Mouse (Mus musculus) stomach, embryonic 15.5 days (tissue): ENCODE results near the gene Smg5. TPM values are rescaled to one million over a fixed set of nuclear protein-coding genes. Genes with fewer than 3 reads are reported as not detected.
"Not testable (repeated sequence)": the region's sequence is repeated elsewhere in the genome, so short reads cannot be mapped to it uniquely, and the experiment has no call there.

Experiments used
- ATAC-seq: fragments of 200-750 bp; cut with Nextera tagmentation; 2 replicates; pipeline ENCODE4 v1.8.0; 2017; ENCODE audit warnings: low read depth, moderate number of reproducible peaks, moderate TSS enrichment; ENCODE audit not compliant: insufficient read depth, low FRiP score
- H3K27ac ChIP-seq: fragments of 300-500 bp; sonication (generic); 2 replicates; pipeline ENCODE4 v1.5.1; 2015; ENCODE audit warnings: mild to moderate bottlenecking, inconsistent platforms
- H3K27me3 ChIP-seq: fragments of 300-500 bp; sonication (generic); replicated peaks from 2 replicates; pipeline ENCODE4 v1.6.1; 2015; ENCODE audit warnings: inconsistent platforms
- H3K36me3 ChIP-seq: fragments of 300-500 bp; sonication (generic); 2 replicates; pipeline ENCODE4 v1.6.1; 2015; ENCODE audit warnings: inconsistent platforms
- H3K4me1 ChIP-seq: fragments of 300-500 bp; sonication (generic); 2 replicates; pipeline ENCODE4 v1.6.1; 2015; ENCODE audit warnings: inconsistent platforms
- H3K4me2 ChIP-seq: fragments of 300-500 bp; sonication (generic); 2 replicates; pipeline ENCODE4 v1.6.1; 2015; ENCODE audit warnings: mild to moderate bottlenecking, inconsistent platforms
- H3K4me3 ChIP-seq: fragments of 300-500 bp; sonication (generic); replicated peaks from 2 replicates; pipeline ENCODE4 v1.5.1; 2015; ENCODE audit warnings: inconsistent platforms
- H3K9ac ChIP-seq: fragments of 300-500 bp; sonication (generic); 2 replicates; pipeline ENCODE4 v1.6.1; 2015; ENCODE audit warnings: inconsistent platforms
- H3K9me3 ChIP-seq: fragments of 300-500 bp; sonication (generic); 2 replicates; pipeline ENCODE4 v1.6.1; 2016; ENCODE audit warnings: inconsistent platforms
- WGBS: fragments of 180-500 bp; shearing (Covaris S2); methylation state at CpG from one replicate; pipeline ENCODE4 v1.1.7; 2015; 5-methylcytosine and 5-hydroxymethylcytosine counted together
- polyA plus RNA-seq: library from polyadenylated mRNA; unstranded; fragments of >200 nt; fragmentation: Nextera tagmentation; extraction: Ambion mirVana; gene quantifications from 2 replicates; pipeline ENCODE4 v1.2.1, GENCODE M21; 2015

Gene Smg5
- 48.5 and 51.1 TPM in 2 replicates for polyA plus RNA-seq

DNA sequence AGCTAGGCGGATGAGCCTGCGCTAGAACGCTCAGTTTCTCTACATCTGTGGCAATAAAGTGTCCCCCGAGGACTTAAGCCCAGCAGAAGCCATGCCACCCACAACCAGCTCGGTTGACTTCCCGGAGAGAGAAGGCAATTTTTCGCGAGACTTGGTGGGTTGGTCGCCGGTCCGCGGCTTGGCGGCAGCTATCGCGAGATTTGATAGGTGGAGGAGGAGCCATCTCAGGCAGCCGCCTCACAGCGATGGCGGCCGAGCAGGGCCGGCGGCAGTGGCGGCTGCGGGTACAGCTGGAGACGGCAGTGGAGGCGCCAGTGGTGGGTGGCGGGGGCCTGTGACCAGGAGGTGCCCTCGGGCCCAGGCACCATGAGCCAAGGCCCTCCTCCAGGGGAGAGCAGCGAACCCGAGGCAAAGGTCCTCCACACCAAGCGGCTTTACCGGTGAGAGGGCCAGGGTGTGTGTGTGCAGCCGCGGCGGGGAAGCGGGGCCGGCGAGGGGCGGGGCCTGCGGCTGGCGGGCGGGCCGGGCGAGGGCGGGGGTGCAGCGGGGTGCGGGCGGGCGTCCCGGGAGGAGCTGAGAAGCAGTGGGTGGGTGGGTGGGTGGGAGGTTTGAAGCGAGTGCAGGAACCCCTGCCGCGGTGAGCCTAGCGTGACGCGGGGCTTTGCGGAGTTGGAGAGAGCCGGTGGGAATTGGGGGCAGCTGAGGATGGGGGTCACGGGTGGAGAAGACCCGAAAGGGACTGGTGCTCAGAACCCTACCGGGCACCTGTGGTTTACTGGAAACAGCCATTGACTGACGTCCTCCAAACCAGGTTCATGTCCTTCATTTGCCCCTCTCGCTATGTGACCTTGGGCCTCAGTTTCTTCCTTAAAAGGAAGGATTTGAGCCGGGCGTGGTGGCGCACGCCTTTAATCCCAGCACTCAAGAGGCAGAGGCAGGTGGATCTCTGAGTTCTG lies at the start of gene Smg5, which contains the start of gene Tmem79:
TSS of gene Smg5 (plus strand) at position 203 of the 956 bp plus-strand sequence.
TSS of gene Tmem79 (minus strand) at position 91 of the 956 bp plus-strand sequence.
- Histone ChIP-seq H3K27ac (peak within 1 kb of the TSS; percentile 98), H3K4me3 (peak within 1 kb of the TSS; percentile 77), H3K9me3 (no peaks in the 10 kb centered on the region), H3K4me1 (peaks cover 11% of the 10 kb centered on the region), H3K27me3 (no peaks in the 10 kb centered on the region), H3K9ac (peak within 1 kb of the TSS; percentile 84), H3K36me3 (no peaks in the 10 kb centered on the region), H3K4me2 (peak within 1 kb of the TSS; percentile 72)
- ATAC-seq, result peak; percentile 90
- 1% methylated on average over 50 of the region's 66 CpGs for WGBS

DNA sequence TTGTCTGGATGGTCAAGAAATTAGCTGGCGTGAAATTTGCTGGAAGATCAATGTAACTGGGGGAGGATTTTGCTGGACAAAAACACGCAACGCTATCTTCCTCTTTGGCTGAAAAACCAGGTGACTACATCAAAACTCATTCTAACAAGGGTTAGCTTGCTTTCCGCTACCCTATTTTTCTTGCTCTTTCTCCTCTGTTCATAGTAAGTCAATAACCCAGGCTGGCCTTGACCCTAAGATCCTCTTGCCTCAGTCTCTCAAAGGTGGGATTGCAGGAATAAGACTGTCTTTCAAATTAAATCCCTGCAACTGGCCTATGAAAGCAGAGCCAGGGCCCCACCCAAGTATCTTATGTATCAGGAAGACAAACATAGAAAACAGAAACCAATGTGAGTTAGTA lies 49.0 kb upstream of the Smg5 start, which contains the start of gene Gm38392:
TSS of gene Gm38392 (minus strand) at position 101 of the 400 bp plus-strand sequence.
- Histone ChIP-seq H3K36me3 (no peaks in the 10 kb centered on the region), H3K27me3 (no peaks in the 10 kb centered on the region), H3K4me2 (no peak within 1 kb of the TSS), H3K4me3 (no peak within 1 kb of the TSS), H3K27ac (no peak within 1 kb of the TSS), H3K9ac (no peak within 1 kb of the TSS), H3K9me3 (no peaks in the 10 kb centered on the region), H3K4me1 (no peaks in the 10 kb centered on the region)
- 90% methylated on average over 4 of the region's 4 CpGs for WGBS
- no peak for ATAC-seq

DNA sequence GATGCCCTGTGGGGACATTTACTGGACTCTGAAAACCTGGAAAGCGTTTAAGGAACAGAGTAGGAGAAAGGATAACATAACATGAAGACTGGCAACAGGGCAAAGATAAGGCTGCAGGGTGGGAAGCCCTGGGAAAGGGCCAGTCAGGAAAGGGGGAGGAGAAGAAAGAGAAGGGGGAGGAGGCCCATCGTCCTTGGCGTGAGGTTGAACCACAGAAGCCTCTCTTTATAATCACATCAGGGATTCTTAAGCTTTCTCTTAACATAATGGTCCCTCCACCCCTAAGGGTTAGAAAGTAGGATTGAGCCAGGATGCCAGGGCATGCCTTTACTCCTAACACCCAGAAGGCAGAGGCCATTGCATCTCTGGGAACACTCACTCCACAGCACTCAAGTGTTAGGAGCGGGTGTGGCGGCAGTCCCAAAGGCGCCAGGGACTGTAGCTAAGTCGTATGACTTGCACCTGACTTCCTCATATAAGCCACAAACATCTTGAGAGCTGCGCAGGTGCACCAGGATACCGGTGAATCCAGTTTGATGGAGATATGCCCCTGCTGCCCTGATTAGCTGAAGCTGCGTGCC lies 47.8 kb upstream of the Smg5 start:
- 74% methylated on average over 10 of the region's 10 CpGs for WGBS
- not testable (repeated sequence) for ATAC-seq, H3K4me1 ChIP-seq, H3K4me2 ChIP-seq, H3K36me3 ChIP-seq, H3K9me3 ChIP-seq, H3K9ac ChIP-seq, H3K4me3 ChIP-seq, H3K27ac ChIP-seq, H3K27me3 ChIP-seq

DNA sequence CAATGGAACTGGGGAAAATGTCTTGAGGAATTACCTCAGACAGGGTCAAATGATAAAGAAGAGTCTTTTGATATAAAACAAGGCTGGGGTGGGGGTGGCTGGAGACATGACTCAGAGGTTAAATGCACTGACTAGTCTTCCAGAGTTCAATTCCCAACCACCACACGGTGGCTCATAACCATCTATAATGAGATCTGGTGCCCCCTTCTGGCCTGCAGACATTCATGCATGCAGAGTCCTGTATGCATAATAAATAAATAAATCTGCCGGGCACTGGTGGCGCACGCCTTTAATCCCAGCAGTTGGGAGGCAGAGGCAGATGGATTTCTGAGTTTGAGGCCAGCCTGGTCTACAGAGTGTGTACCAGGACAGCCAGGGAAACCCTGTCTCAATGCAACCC lies 44.1 kb upstream of the Smg5 start:
- no peak for ATAC-seq

DNA sequence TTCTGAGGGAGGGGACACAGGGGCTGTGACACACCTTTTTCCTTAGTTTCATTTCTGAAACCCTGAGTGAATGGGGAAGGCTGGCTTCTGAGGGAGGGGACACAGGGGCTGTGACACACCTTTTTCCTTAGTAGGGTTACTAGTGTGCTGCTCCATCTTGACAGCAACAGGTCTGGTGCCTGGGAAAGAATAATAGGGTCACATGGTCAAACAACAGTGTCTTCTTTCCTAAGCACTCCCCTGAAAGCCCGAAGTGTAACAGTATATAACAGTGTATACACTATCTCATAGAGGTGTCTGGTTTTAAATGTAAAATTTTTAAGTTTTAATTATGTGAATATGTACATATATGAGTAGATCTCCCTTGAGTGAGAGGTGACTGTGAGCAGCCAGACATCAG lies 40.8 kb upstream of the Smg5 start:
- WGBS, result 46% methylated on average over 1 of the region's 1 CpGs

More for the DNA sequence above, 44.1 kb upstream of the Smg5 start:
- Histone ChIP-seq H3K27me3 (no peaks in the 10 kb centered on the region), H3K36me3 (no peaks in the 10 kb centered on the region), H3K9me3 (no peaks in the 10 kb centered on the region), H3K4me2 (no peak overlapping the region), H3K4me1 (no peaks in the 10 kb centered on the region), H3K9ac (no peak overlapping the region), H3K27ac (no peak overlapping the region), H3K4me3 (no peak overlapping the region)
- 67% methylated on average over 4 of the region's 4 CpGs for whole genome bisulfite sequencing

DNA sequence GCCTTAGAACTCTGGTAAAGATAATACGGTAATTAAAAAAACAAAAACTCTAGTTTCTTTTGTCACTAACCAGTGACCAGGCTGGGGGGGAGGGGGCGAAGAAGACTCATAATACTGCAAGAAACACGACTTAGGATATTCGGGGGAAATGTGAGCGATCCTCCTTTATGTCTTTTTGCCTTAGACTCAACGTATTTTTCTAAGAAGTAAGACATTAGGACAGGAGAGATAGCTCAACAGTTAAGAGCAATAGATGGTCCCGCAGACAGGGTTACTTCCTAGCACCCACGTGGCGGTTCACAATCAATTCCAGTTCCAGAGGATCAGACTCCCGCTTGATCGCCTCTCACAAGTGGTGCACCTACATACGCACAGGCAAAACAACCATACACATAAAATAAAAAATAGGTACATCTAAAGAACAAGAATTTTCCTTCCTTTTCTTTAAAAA lies 39.9 kb upstream of the Smg5 start:
- Histone ChIP-seq H3K4me2 (peak overlapping the region; percentile 64), H3K27ac (peak overlapping the region; percentile 94), H3K36me3 (peaks cover 13% of the 10 kb centered on the region), H3K27me3 (no peaks in the 10 kb centered on the region), H3K9ac (peak overlapping the region; percentile 40), H3K4me3 (peak overlapping the region; percentile 83), H3K4me1 (peaks cover 9% of the 10 kb centered on the region), H3K9me3 (no peaks in the 10 kb centered on the region)
- ATAC-seq, result no peak
- 2% methylated on average over 12 of the region's 12 CpGs for WGBS

More for the DNA sequence above, 40.8 kb upstream of the Smg5 start:
- H3K27ac ChIP-seq, H3K9me3 ChIP-seq, H3K9ac ChIP-seq, H3K36me3 ChIP-seq, H3K4me3 ChIP-seq, ATAC-seq, H3K27me3 ChIP-seq, H3K4me1 ChIP-seq: not testable (repeated sequence)
- H3K4me2 ChIP-seq, result peak overlapping the region; percentile 64

DNA sequence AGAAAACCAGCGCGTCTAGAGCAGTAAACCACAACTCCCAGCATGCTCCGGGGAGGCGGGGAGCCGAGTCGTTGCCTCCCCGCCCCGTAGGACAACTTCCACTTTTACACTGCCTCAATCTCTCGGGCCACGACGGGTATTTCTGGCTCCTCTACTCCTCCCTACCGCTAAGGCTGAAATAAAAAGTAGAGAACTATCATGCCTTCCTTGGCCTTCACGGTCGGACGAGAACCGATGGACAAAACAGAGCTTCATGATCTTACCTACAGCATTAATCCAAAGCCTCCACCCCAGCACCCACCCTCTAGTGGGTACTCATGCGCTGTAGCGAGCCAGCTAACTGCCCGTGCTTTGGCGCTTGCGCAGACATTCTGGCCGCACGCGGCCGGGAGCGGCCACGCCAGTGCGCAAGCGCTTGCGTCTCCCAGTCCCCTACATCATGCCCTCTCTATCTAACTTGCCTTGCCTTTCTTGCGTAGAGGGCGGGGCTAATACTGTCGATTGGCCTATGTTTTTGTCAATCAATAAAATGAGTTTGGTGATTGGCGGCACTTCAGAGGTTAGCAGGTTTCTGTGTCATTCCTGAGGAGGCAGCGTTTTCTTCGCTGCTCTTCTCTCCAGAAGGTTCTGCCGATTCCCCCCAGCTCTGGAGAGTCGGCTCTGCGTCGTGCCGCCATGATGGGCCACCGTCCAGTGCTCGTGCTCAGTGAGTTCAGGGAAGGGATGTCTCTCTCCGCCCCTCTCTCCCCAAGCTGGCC lies 39.3 kb upstream of the Smg5 start, which contains the start of the genes Tsacc and Cct3:
TSS of gene Tsacc (minus strand) at position 439 of the 758 bp plus-strand sequence.
TSS of gene Cct3 (plus strand) at position 556 of the 758 bp plus-strand sequence.
- H3K4me2 ChIP-seq, result peak within 1 kb of the TSS; percentile 64
- peak within 1 kb of the TSS; percentile 88 for H3K9ac ChIP-seq
- H3K27me3 ChIP-seq, result no peaks in the 10 kb centered on the region
- H3K4me3 ChIP-seq, result peak within 1 kb of the TSS; percentile 83
- peaks cover 9% of the 10 kb centered on the region for H3K4me1 ChIP-seq
- H3K36me3 ChIP-seq, result peaks cover 19% of the 10 kb centered on the region
- H3K9me3 ChIP-seq, result no peaks in the 10 kb centered on the region
- peak within 1 kb of the TSS; percentile 96 for H3K27ac ChIP-seq
- peak; percentile 99 for ATAC-seq
- under 1% methylated on average over 44 of the region's 44 CpGs for WGBS

DNA sequence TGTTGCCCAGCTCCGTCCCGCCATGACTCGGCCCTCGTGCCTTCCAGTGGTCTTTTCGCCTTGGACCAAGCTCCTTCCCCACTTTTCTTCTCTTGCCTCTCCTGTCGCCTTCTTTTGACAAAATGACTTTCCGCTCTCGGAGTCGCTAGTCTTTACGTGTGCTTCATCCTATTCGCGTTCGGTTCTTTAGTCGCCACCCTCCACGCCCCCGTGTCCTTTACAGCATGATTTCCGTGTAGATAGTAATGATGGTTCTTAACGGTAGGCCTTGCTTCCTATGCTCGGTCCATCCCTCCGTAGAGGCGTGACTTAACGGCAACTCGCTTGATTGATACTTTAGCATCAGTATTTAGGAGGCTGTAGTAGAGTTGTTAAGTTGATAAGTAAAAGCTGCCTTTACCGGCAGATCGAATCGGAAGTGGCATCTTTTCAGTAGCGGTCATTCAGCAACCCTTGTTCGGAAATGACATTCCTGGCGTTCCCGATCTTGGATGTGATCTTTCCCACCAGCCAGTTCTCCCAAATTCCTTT lies 38.7 kb upstream of the Smg5 start:
- H3K27me3 ChIP-seq, result no peaks in the 10 kb centered on the region
- peaks cover 20% of the 10 kb centered on the region for H3K36me3 ChIP-seq
- under 1% methylated on average over 30 of the region's 30 CpGs for WGBS
- no peak for ATAC-seq
- peak overlapping the region; percentile 96 for H3K27ac ChIP-seq
- H3K4me1 ChIP-seq, result peaks cover 9% of the 10 kb centered on the region
- H3K4me3 ChIP-seq, result peak overlapping the region; percentile 83
- peak overlapping the region; percentile 88 for H3K9ac ChIP-seq
- peak overlapping the region; percentile 62 for H3K4me2 ChIP-seq
- no peaks in the 10 kb centered on the region for H3K9me3 ChIP-seq

DNA sequence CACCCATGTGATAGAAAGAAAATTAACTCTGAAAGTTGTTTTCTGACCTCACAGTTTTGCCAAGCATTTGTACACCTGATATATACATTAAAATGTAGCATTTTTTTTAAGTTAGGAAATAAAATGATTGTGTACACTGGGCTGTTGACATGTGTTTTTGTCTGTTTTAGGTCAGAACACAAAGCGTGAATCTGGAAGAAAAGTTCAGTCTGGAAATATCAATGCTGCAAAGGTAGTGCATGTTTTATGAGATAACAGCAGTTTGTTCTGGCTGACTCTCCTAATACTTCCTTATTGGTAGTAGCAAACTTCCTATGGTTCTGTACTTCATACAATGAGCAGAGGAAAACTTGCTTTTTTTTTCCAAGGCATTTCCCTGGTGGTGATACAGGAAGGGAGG lies 36.9 kb upstream of the Smg5 start:
- H3K27ac ChIP-seq, result no peak overlapping the region
- ATAC-seq, result no peak
- no peak overlapping the region for H3K4me3 ChIP-seq
- no peaks in the 10 kb centered on the region for H3K27me3 ChIP-seq
- peaks cover 9% of the 10 kb centered on the region for H3K4me1 ChIP-seq
- 88% methylated on average over 1 of the region's 1 CpGs for WGBS
- peaks cover 30% of the 10 kb centered on the region for H3K36me3 ChIP-seq
- no peak overlapping the region for H3K9ac ChIP-seq
- H3K4me2 ChIP-seq, result no peak overlapping the region
- H3K9me3 ChIP-seq, result no peaks in the 10 kb centered on the region

DNA sequence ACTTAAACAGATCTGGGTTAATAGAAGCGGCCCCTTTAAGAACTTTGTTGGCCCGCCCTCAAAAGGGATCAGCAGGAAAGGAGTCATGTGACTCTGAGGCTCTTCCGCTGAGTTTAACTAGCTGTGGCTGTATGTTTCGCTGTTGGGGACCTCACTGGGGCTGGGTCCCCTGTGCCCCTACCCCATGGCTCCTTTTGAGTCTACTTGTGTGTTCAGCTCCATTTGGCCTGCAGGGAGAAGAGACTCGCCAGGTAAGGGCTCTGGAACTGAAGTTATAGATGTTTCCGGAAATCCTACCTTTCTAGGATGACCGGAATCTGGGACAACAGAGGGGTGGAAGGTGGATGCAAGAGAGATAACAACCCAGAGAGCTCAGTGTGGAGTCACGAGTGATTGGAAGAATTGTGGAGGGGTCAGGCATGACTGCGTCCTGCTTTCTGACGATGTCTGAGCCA lies 11.1 kb upstream of the Smg5 start, which contains the start of gene Glmp:
TSS of gene Glmp (plus strand) at position 73 of the 455 bp plus-strand sequence.
- peaks cover 8% of the 10 kb centered on the region for H3K4me1 ChIP-seq
- no peaks in the 10 kb centered on the region for H3K27me3 ChIP-seq
- WGBS, result under 1% methylated on average over 10 of the region's 10 CpGs
- H3K27ac ChIP-seq, result no peak within 1 kb of the TSS
- H3K4me3 ChIP-seq, result peak within 1 kb of the TSS; percentile 68
- no peaks in the 10 kb centered on the region for H3K9me3 ChIP-seq
- H3K9ac ChIP-seq, result peak within 1 kb of the TSS; percentile 49
- H3K4me2 ChIP-seq, result peak within 1 kb of the TSS; percentile 82
- H3K36me3 ChIP-seq, result peaks cover 38% of the 10 kb centered on the region
- ATAC-seq, result peak; percentile 76

DNA sequence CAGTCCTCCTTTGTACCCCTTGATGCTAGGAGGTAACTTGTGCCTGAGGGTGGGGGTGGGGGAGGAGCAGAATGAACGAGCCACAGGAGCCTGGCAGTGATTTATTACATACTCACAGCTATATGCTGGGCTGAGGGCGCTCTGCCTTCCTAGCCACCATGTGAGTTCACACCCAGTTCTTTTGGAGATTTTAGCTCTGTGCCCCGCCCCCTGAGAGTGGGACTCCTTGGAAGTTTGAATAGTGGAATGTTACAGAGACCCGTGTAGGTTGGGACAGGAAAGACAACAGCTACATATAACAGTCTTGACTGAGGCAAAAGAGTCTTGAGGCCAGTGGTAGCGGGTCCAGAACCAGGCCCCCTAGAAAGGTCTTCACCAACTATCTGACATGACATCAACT lies 7.1 kb upstream of the Smg5 start:
- ATAC-seq, result no peak
- 56% methylated on average over 5 of the region's 5 CpGs for WGBS

More for the DNA sequence above, 7.1 kb upstream of the Smg5 start:
- H3K9ac ChIP-seq, result no peak overlapping the region
- H3K9me3 ChIP-seq, result no peaks in the 10 kb centered on the region
- H3K4me1 ChIP-seq, result peaks cover 10% of the 10 kb centered on the region
- no peak overlapping the region for H3K4me2 ChIP-seq
- peaks cover 13% of the 10 kb centered on the region for H3K36me3 ChIP-seq
- no peak overlapping the region for H3K27ac ChIP-seq
- no peaks in the 10 kb centered on the region for H3K27me3 ChIP-seq
- no peak overlapping the region for H3K4me3 ChIP-seq
